Mouse (Mus musculus): ENCODE measurements at regions not wholly inside any gene's neighbourhood (a gene's known extent, or its start where the extent isn't known, plus 50 kb on each side); places are given as distances from the start of the nearest gene placed in this dataset.

DNA sequence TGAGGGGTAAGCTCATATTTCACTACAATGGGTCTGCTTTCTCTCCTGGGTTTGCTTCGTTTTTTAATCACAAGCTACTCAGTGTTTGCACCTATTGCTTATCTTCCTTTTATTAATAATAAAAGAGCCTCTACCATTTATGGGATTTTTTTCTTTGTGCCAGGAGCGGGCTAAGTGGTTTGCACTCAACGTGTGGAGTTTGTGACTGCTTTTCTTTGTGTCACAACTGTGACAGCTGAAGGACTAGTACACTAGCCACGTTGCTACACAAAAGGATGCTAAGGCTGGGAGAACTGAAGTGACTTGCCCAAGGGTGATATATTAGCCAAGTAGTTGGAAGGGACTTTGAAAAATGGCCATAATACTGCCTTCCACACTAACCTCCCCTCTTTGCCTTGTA lies 271.8 kb upstream of the Ppargc1a start:
- TF ChIP-seq CTCF (IDR thresholded peaks at IDR 0.05; ENCODE audit: control insufficient read depth, insufficient read depth, insufficient replicate concordance, low read depth, low read length) (no peak), POLR2A (IDR thresholded peaks at IDR 0.05; ENCODE audit: control insufficient read depth, low read depth, low read length) (no peak)
